Mouse (Mus musculus) layer of hippocampus, adult 8-10 months (tissue): ENCODE data around the gene Erc1. TPM values are rescaled to one million over a fixed set of nuclear protein-coding genes. Genes with fewer than 3 reads are reported as not detected.
"Not testable (repeated sequence)": the region's sequence is repeated elsewhere in the genome, so short reads cannot be mapped to it uniquely, and the experiment has no call there.

ENCODE experiments used
- DNase-seq, 2 experiments: peaks; one replicate each; pipeline ENCODE4 v3.0.0; 2022; ENCODE audit warnings: low spot score in 2 of 2
- total RNA-seq, 4 experiments: library from RNA; stranded (reverse); gene quantifications; 2 replicates each; pipeline ENCODE4 v1.2.4; 2022

Gene Erc1
- total RNA-seq, 4 experiments from 2014 or later = 46.3 to 54.1 (median 50.4) TPM

- no peak for DNase-seq
These were observed 136.2 kb downstream of the Erc1 start for GRCm38 (mm10) chr6:119711649-119712305.

DNA sequence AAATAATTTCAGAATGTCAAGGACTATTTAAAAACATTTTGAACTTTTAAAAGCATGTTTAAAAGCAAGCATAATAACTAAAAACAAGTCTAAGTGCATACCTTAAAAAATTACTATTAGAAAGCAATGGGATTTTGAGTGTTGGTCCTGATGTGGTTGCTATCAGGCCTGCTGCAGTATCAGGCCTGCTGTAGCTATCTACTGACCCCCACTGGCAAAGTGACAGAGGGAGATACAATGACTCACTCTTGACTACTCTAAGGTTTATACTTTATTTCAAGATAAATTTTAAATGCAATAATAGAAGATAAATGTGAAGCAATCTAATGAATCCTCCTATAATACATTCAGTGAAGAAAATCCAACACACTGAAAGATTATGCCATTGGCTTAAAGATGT lies 138.4 kb downstream of the Erc1 start:
- DNase-seq = no peak

DNA sequence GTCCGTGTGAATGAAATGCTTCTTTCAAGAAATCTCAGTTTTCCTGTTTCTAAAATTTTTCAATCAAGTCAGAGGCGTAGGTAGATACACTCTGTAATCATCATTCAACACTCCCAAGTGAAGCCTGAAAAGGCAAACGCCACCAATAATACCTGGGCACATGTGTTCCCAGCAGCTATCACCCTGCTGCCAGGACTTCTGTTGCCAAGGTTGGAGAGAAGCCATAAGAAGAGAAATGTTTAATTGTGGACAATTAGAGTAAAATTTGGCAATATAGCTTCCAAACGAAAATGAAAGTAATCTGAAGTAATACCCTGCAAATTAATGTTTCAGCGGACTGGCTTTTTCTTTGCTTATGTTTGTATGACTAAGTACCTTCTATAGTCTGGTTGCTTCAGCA lies 140.1 kb downstream of the Erc1 start:
- no peak for DNase-seq

DNA sequence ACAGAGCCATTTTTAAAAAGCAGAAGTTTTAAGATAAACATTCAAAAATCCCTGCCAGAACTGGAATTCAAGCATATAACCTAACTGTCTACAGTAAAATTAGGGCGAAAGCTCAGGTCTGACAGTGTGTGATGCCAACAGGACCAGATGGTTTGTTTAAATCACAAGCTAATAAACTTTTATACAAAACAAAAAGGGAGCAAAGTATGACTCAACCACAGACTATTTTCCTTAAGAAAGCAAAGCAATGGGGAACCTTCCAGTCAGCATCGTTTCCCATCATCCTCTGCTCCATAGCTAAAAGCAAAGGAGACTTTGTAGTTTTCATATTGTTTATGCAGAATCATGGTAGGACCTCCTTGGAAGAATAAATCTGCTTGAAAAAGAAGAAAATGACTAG lies 143.1 kb downstream of the Erc1 start:
- no peak for DNase-seq

DNA sequence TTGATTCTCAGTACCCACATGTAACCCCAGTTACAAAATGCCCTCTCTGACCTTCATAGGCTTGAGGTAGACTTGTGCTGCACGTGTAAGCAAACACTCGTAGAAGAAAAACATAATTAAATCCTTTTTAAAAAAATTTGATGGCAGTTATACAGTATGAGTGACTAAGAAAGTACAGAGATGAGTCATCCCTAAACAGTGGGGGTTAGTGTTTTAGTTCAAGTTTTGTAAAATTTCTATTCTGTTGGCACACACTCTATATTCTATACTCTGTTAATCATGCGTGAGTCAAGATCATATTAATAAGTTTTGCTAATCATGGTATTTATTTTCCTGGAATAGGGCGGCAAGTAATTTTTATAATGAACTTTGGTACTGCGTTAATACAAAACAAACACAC lies 155.2 kb downstream of the Erc1 start:
- no peak for DNase-seq

GRCm38 (mm10) chr6:119686470-119686869 lies 161.5 kb downstream of the Erc1 start:
- DNase-seq = no peak

- no peak for DNase-seq
These were observed 167.2 kb downstream of the Erc1 start for GRCm38 (mm10) chr6:119680746-119681145.

GRCm38 (mm10) chr6:119674811-119675209 lies 173.2 kb downstream of the Erc1 start:
- no peak for DNase-seq

GRCm38 (mm10) chr6:119674201-119674810 lies 173.7 kb downstream of the Erc1 start:
- no peak for DNase-seq

GRCm38 (mm10) chr6:119669746-119670145 lies 178.2 kb downstream of the Erc1 start:
- DNase-seq = no peak

GRCm38 (mm10) chr6:119662936-119663335 lies 185.0 kb downstream of the Erc1 start:
- no peak for DNase-seq

DNA sequence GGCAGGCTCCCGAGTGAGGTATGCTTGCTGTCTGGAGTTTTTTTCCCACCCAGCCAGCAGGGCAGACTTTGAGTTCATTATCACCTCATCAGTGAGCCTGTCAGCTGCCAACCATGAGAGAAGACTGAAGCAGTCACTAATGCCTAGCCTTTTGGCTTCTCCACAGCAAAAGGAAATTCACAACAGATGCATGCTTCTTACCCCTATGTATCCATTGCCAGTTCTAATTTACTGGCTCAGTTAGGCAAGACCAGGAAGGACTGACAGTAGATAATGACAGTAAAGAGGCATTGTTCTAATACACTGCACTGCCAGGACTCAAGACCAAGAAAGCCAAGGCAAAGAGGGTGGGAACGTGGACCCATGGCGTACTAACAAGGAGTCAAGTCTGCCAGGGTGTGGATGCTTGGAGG lies 186.9 kb downstream of the Erc1 start:
- DNase-seq = no peak

- no peak for DNase-seq
These were observed 189.5 kb downstream of the Erc1 start for GRCm38 (mm10) chr6:119658441-119658840.

GRCm38 (mm10) chr6:119657418-119658178 lies 190.4 kb downstream of the Erc1 start:
- DNase-seq = no peak

GRCm38 (mm10) chr6:119654777-119655176 lies 193.2 kb downstream of the Erc1 start:
- not testable (repeated sequence) for DNase-seq

- no peak for DNase-seq
These were observed 204.0 kb downstream of the Erc1 start for GRCm38 (mm10) chr6:119643880-119644460.

GRCm38 (mm10) chr6:119643178-119643728 lies 204.7 kb downstream of the Erc1 start:
- DNase-seq = no peak

GRCm38 (mm10) chr6:119642718-119643117 lies 205.2 kb downstream of the Erc1 start:
- no peak for DNase-seq

- DNase-seq = no peak
These were observed 212.3 kb downstream of the Erc1 start for GRCm38 (mm10) chr6:119635629-119636028.

- no peak for DNase-seq
These were observed 217.3 kb downstream of the Erc1 start for GRCm38 (mm10) chr6:119630622-119631021.

DNA sequence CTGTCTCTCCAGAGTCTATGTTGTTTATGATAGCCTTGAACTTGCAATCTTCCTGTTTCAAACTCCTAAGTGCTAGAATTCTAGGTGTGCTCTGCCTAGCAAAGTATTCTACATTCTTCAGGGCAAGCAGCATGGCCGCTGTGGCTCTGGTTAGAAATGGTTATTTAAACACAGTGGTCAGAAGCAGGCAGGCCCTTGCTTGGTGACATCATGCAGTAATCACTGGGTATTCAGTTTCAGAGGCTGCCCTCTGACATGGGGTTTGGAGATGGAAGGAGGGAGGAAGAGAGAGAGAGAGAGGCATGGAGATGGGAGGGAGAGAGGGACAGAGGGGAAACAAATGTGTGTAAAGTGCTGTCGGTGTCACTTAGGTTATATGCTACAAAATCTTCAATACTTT lies 246.6 kb downstream of the Erc1 start:
- no peak for DNase-seq

DNA sequence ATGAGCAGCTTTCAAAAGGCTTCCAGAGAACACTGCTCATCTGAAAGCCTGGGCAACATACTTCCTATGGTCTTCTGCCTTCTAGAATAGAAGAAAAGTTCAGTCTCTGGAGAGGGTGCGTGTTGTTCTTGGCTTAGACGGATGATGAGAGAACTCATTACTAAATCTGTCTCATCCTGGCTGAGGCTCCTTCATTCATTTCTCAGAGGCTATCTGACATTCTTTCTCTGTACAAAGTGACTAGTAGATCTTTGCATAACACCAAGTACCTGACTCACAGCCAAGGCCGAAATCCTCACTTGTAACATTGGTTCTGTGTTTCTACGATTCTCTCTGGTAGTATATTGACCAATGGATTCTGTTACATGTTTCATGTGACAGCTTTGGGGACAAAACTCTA lies 252.5 kb downstream of the Erc1 start:
- no peak for DNase-seq
